Mouse (Mus musculus): ENCODE measurements at regions not wholly inside any gene's neighbourhood (a gene's known extent, or its start where the extent isn't known, plus 50 kb on each side); places are given as distances from the start of the nearest gene placed in this dataset.

DNA sequence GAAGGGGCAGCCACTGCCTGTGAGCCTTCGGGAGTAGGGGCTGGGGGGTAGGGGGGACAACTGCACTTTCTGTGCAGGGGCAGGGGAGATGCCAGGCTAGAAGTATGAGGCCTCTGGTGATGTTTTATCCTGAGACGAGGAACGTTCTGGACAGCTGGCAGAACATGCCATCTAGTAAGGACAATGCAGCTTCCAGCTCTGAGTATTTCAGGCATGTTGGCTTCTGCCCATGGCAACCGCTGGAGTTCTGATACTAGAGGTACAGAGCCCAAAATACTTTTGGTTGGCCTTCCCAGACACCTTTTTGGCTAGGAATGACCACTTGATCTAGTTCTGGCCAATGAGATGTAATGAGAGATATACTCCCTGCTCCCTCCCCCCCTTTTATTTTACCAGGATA is 52.5 kb upstream of the Irx3 start:
- TF ChIP-seq CTCF (IDR thresholded peaks at IDR 0.05; ENCODE audit: control insufficient read depth, insufficient read depth, insufficient read length) (no peak), USF1 (IDR thresholded peaks at IDR 0.05; ENCODE audit: low read depth) (no peak), CEBPB (IDR thresholded peaks at IDR 0.05; ENCODE audit: low read depth) (no peak), MAX (IDR thresholded peaks at IDR 0.05) (no peak), MYOG (IDR thresholded peaks at IDR 0.05; ENCODE audit: control insufficient read depth, extremely low read depth, insufficient read length) (no peak), FOSL1 (IDR thresholded peaks at IDR 0.05; ENCODE audit: insufficient read depth, low read length, poor library complexity, severe bottlenecking) (no peak)

Data from C2C12 (cell line).